Mouse (Mus musculus): ENCODE results near the gene Hoxc12.

The Hoxc12 gene

DNA sequence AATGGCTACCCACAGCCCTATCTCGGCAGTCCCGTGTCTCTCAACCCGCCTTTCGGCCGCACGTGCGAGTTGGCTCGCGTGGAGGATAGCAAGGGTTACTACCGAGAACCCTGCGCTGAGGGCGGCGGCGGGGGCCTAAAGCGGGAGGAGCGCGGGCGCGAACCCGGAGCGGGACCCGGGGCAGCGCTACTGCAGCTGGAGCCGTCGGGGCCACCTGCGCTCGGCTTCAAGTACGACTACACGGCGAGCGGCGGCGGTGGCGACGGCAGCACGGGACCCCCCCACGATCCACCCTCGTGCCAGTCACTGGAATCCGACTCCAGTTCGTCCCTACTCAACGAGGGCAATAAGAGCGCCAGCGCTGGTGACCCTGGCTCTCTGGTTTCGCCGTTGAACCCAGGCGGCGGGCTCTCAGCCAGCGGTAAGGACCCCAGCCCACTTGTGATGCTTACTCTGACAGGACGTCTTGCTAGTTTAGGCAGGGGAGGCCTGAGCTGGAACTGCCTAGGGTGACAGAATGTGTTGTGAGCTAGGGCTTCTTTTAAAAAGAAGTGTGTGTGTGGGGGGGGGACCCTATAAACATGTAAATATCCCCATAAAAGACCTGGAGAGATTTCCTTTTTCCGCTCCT is 594 bp downstream of the Hoxc12 start:
- no peak for DNase-seq

DNA sequence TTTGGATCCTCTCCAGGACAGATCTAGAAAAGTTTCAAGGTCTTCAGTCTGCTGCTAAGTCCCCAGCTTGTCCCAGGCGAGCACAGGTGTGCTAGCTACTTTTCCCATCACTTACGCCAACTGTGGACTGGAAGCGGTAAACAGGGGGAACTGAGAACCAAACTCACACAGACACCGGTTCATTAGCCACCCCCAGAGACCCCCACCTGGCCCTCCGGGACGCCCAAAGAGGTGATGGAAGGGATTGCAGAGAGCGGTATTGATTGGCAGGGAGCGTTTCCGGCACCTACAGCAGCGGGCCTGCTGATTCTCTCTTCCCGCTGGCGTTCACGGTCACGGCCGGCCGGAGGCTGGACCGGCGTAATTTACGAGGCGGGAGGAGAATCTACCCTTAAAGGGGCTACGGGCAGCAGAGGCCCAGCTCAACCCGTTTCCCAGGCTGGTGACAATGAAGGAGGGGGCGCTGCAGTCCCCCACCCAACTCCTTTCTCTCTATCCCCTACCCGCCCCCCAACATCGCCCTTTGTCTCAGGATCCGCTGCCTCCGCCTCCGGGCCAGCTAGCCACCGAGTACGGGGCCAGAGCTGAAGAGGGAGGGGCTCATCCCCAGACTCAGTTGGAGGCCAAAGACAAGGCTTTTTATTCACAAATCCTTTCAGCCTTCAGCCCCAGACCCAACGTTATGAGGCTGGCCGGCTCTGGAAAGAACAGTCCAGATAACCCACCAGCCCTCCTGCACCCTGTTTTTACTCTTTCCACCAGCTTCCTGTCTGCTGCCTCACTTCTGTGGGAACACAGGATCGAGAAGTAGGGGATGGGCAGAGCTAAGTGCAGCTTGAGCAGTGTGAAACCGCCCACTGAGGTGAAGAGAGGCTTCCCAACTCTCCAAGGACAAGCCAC is 2.9 kb downstream of the Hoxc12 start:
- no peak for DNase-seq

DNA sequence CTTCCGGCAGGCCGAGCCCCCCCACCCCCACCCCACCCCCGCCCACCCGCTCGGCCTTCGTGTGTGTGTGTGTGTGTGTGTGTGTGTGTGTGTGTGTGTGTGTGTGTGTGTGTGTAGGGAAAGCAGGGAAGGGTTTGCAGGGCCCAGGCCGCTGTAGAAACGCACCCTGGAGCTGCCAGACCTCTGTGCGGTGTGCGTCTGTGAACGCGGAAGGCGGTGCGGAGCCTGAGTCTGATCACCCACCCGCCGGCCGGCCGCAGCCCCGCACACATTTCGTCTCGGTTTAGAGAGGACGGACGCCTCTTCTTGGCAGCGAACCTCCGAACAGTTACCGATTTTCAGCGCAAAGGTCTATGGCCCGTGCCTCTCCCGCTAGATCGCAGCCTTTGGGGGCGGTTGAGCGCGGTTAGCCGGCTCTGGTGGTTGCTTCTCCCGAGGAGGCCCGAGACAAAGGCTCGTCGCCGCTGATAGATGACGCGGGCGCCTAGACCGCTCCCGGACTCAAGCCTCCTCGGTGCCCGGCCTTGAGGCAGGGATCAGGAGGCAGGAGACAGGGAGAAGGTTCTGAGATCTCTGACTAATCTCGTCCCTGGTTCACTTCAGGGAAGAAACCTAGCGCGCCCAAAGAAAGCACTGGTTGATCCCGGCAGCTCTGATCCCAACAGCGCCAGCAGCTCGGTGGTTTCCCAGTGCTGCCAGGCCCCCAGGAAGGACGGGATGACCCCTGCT is 6.3 kb downstream of the Hoxc12 start:
- DNase-seq: peak in 1 of 2 experiments; percentile 57

DNA sequence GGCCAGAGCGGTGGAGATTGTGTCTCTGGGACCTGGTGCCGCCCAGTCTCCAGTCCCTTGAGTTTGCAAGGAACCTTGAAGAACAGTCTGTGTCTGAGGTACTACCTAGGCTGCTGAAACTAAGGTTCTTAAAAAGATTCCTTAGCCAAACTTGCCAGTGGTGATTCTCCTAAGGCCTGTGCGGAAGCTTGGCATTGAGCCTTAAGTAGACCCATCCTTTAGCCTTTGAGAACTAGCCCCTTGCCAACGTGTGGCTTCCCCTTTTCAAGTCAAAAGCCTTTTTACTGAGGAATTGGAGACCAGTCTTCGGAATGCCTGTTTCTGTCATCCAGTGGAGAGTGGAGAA is 6.9 kb downstream of the Hoxc12 start:
- DNase-seq: no peak

DNA sequence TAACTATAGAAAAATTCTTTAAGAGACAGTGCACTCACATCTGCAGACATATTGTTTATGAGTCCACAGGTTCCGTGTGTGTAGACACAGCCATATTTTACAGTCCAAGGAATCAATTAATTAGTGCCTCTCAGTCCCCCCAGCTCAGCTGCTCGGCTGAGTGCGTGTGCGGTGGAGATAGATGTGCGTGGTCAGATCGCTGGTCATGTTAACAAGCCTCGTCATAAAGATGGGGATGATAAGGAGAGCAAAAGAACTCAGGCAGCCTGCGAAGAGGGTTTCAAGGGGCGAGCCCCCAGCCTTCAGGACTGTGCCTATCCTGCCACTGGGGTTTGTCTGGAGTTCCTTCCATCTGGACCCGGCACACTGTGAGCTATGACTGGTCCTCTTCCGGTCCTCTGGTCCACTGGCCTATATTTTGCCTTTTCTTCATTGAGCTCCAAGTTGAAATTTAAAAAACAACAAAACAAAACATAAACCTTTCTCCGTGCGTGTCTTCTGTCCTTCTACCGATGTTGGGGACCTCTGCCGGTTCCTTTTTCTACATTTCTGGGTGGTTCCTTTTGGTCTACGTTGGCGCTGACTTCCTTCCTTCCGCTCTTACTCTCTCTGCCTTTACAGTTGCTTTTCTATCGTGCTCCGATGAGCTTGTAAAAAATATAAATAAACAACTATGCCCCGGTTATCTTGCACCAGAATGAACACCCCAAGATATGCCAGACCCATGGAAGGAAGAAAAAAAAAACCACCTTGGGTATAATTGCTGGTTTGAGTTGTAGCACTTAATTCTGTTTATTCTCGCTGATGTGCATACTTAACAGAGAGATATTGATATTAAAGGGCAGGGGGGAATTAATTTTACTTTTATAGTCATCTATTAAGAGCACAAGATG is 8.9 kb downstream of the Hoxc12 start:
- DNase-seq: no peak

DNA sequence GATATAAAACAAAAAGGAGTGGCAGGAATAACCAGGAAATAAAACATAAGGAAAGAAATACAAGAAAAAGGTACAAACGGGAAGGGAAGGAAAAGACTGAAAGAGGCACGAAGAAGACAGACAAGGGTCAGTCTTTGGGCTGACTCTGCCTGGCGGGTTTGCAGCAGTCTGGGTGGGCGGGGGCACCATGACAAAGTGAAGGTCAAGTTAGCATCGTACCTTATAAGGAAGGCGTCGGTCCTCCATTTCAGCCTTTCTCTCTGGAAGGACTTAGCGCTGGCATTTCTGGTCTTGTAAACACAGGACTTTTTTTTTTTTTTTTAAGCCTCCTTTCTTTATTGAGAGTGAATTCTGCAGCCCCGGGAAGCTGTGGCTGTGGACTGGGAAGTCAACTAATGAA is 10.7 kb downstream of the Hoxc12 start:
- DNase-seq: no peak

DNA sequence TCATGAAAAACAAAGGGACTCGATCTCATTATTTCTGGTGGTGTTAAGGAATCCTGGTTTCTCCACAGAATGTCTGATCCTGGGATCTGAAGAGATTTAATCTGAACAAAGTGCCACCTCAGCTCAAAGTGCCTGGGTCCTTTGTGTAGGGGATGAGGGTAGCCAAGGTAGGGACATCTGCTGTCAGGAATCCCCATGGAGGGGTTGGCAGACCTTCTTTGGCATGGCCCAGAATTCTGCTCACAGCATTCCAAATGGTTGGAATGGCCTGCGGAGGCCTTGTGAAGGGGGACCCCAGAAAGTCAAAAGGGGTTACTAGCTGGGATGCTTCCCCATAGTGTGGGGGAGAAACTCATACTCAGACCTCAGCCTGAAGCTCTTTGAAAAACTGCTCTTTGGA is 12.3 kb downstream of the Hoxc12 start:
- no peak for DNase-seq

DNA sequence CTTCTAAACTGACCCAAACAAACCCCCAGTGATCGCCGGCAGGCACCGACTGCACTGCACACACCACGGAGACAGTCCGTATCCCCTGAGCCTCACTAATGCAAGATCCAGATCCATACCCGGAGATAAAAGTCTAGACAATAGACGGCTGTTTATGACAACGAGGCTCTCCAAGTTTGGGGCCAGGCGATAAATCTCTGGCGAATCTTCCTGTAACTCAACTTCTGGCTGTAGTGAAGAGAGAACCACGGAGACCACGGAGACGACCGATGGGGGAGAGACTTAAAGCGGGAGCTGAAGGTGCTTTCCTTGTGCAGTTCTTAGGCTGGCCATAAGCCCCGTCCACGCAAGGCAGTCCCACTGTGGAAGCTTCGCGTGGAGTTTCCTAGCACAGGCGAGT is 13.1 kb downstream of the Hoxc12 start:
- DNase-seq: no peak

DNA sequence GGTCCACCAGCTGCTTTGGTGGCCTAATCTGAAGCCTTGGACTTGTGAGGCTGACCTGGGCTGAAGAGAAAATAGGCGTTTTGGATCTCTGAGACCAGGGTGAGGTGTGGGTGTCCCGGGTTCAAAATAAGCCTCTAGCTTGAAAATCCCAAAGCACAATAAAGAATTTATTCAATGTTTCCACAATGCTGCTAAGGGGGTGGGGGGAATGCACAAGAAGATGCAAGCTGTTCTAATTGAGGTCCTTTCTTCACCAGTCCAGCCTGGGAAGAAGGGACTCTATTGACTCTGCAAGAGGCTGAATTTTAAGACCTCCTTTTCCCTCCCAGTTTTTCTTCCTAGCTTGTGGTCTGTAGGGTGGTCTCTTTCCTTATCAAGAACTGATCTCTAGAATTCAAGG is 14.3 kb downstream of the Hoxc12 start:
- no peak for DNase-seq

DNA sequence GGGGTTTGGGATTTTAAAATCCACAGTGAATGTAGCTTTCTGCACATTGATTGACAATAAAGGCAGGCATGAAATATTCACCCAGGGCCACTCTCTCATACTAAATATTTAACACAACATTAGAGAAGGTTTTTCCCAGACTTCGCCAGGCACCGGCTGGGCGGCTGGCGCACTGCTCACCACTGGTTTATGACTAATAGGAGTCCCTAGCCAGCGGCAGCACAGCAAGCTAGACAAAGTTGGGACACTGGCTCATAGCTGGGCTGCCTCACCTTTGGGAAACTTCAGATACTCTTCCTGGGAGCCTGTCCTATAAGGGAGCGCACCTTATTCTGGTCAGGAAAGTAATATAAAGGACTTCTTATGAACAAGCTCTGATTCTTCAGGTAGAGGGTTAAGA is 17.0 kb downstream of the Hoxc12 start:
- no peak for DNase-seq

DNA sequence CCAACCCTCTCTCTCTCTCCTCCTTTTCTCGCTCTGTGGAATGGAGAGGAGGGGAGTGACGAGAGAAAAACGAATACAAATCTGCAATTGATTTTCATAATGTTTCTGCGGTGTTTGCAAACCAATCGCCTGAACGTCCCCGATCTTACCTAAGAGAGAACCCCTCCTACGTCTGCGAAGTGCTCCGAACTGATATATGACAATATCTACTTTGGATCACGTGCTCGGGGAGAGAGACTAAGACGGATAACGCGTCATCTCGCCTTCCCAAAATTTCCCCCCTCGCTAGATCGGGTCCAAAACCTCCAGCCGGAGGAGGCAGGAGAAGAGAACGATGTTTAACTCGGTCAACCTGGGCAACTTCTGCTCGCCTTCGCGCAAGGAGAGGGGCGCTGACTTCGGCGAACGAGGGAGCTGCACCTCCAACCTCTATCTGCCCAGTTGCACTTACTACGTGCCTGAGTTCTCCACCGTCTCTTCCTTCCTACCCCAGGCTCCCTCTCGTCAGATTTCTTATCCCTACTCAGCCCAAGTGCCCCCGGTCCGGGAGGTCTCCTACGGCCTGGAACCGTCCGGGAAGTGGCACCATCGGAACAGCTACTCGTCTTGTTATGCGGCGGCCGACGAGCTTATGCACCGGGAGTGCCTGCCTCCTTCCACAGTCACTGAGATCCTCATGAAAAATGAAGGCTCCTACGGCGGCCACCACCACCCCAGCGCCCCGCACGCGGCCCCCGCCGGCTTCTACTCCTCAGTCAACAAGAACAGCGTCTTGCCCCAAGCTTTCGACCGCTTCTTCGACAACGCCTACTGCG is 17.8 kb downstream of the Hoxc12 start, which contains the start of gene Hoxc11:
Gene Hoxc11 (plus strand): TSS at position 236 of the 815 bp plus-strand sequence.
- DNase-seq: peak in 1 of 2 experiments; percentile 48

DNA sequence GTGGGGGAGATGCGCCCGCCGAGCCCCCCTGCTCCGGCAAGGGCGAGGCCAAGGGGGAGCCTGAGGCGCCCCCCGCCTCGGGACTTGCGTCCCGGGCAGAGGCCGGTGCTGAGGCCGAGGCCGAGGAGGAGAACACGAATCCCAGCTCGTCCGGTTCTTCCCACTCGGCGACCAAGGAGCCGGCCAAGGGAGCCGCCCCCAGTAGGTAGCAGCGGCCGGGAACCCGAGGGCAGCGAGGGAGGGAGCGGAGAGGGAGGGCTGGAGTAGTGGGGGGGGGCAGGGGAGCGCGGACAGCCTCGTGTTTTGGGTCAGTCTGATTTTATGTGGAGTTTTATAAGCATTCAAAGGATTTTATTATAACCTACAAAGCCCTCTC is 18.4 kb downstream of the Hoxc12 start:
- DNase-seq: peak in 1 of 2 experiments; percentile 52

DNA sequence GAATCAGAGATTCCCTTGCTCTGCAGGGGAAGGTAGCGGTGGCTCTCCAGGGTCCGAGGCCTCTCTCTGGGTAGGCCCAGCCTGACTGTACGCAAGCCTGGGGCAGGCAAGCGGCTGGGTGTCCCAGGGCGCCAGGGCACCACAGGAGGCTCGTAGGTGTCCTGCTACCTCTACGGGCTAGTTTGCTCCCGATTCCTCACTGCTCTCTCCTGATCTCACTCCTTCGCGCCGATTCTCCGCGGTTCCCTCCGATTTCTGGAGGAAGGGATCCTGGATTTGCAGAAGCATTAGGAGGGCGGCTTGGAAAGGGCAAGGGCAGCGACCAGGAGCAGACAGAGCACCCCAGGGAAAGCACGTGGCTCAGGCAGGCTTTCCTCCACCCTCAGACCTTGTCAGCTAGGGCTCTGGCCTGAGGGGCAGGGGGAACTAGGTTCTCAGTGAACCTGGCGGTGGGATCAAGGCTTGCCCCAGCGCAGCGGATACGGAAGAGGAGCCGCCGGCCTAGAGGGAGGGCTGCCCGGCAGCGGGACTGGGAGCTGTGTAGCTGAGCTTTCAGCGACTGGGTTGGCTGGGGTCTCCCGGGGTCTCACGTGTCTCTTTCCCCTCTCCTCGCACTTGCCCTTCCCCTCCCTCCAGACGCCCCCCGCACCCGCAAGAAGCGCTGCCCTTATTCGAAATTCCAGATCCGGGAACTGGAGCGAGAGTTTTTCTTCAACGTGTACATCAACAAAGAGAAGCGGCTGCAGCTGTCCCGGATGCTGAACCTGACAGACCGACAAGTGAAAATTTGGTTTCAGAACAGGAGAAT is 19.5 kb downstream of the Hoxc12 start:
- DNase-seq: peak in 1 of 2 experiments; percentile 45

DNA sequence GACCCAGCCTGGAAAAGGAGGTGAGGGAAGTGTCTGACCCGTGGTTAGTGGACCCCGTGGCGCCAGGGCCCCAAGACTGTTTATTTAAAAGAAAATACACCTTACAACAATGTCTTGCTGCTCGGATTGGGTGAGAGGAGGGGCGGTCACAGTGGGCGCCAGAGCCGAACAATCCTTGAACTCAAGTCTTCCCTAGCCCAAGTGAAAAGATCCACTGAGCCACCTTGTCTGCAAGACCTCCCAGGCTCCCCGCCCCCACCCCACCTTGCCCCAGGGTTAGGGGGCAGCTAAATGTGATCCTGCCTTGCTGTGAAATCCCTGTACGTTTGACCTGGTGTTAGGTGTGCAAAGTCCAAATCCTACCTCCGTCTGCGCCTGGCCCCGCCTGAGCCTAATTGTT is 20.3 kb downstream of the Hoxc12 start:
- no peak for DNase-seq

DNA sequence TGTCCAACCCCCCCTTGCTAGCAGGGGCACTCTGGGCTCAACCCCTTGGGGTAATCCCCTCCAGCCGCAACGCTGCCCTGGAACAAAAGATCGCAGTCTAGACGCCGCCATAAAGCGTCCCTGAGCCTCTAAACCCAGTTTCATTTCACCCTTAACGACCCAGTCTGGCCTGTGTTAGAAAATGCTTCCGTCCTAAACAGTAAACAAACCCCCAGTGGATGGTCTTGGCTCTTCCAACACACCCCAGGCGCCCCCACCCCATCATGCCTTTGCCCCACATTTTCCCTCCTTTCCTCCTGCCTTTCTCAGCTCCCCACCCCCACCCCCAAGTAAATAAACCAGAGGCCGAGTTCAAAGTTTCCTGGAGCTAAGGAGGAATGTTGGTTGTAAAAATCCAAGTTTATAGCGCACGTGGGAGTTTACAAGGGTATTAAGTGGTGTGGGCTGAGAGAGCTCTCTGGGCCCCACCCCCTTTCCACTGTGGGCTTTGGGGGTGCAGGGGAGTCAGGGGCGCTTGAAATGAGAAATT is 23.2 kb downstream of the Hoxc12 start:
- DNase-seq: no peak

DNA sequence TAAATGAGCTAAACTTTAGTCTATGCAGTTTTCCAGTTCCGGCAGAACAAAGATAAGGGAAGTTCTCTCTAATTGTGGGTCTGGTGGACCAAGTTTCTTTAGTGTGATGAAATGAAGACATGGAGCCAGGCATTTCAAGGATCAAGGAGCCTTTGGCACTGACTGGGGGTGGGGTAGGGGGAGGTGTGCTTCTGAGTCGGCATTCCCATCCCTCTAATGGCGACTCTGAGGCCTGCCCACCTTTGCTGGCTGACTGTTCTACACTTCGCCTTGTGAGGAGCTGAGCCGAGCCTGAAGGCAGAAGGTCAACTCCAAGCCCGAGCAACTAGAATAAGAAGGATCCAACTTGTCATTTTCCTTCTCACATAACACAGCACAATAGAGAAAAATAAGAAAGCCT is 25.2 kb downstream of the Hoxc12 start:
- DNase-seq: peak in 1 of 2 experiments; percentile 53

DNA sequence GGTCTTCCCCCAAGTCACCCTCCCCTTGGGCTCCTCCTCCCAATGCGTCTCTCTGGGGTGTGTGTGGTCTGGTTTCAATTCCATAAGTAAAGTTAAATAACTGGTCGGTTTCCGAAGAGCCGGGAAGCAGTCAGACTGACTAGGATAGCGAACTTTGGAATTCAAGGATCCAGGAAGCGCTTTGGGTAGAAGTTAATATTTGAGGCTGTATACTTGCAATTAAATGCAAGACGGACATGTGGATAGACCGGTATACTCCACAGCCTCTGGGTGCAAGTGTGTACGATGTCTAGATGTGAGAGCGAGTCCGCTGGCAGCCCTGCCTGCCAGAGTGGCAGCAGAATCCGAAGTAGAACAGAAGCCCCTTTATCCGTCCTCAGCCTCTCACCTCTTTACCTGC is 25.9 kb downstream of the Hoxc12 start:
- peak in 1 of 2 experiments; percentile 42 for DNase-seq

DNA sequence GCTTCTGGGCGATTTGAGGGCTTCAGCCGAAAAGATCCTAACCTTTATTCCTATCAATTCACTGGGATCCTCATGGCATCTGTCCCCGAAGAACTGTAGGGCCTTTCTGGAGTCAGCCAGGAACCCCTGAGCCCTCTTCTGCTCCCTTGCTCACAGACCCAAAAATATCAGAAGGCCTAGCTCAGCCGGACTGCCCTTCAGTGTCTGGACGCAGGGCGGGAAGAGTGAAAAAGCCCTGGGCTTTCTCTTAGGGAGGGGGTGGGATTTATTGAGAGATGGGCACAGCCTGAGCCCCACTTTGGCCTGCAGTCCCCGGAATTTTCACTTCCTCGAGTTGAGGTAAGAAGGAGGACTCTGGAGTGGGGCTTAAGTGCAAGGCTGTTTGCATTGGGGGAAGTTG is 26.7 kb downstream of the Hoxc12 start:
- peak in 1 of 2 experiments; percentile 42 for DNase-seq

DNA sequence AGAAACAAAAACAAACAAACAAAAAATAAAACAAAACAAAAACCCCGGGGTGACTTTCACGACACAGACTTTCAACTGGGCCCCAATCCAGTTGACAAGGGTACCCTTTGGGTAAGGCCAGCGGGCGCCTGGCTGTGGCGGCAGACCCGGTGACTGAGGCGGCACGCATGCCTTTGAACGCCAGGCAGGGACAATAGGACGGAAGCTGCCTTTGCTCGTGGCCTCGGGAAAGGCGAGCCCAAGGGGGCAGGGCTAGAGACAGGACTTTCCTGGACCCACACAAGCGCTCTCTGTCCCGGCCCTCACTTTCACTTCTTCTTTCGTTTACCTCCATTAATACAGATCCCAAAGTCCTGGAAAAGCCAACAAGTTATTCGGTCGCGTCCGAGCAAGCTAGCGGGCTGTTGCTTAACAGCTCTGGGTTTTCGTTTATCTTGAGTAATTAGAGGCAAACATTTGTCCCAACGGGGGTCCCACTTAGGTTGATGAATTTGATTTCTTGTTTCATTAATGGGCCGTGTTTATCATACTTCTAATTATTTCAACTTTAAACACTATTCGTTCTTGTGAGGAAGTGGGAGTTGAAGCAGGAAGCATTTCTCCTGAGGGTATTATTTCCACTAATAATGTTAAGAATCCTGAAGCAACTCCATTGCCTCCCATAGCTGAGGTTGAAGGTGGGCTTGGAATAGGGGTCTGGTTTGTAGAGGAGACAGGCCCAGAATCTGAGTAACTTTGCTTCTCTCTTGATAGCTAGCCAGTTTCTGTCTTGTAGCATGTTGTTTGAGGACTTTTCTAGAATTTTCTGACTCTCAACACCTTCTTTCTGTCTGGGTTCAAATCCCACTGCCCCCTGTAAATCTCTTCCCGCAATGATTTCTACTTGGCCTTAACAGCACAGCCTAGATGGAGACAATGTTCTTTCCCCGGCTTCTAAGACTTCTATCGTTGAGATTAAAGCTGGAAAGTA is 27.4 kb downstream of the Hoxc12 start:
- peak; percentile 78 to 80 for DNase-seq
